Mouse (Mus musculus): ENCODE data around the gene Tifa. TPM values are rescaled to one million over a fixed set of nuclear protein-coding genes. Genes with fewer than 3 reads are reported as not detected.

Tifa gene
- total and polyA plus RNA-seq, 2 experiments from 2014 or later = 1.9 to 3.8 TPM

DNA sequence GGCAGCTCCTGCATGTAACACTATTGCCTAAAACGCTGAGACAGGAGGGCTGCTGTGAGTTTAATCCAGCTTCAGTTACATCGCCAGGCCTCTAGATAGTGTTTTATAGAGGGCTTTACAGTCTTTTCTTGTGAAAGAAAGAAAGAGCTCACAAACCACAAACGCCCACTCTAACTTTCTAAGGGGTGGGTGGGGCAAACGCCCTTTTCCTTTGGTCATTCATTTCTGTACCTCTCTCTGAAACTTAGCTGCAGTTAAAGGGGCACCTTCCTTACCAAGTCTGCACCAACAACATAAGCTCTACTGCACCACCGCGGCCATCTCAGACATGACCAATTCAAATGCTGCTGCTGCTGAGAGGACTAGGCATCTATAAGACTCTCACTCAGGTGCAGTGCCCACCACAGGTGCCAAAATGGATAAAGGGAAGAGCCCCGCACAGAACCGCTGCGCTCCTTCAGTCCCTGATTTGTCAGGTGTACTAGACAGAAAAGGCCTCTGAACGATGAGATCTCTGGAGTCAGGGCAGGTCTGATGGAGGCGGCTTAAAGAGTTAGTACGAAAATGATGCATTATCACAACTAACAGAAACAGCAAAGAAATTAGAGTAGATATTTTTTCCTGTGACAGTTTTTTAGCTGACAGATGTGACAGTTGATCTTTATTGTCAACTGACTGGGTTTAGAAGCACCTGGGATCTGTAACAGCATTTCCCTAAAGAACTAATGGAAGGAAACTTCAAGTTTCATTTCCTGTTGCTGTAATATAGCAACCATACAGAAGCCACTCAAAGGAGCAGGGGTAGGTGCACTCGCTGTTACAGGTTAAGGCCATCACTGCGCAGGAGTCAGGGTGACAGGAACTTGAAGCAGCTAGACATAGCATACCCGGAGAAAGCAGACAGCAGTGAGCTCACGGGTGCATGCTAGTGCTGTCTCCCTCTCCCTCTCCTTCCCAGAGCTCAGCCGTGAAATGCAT, 34.6 kb downstream of the Tifa start:
- Histone ChIP-seq H3K9ac (replicated peaks; ENCODE audit: low read length) (no peak overlapping the region), H3K27ac (no peak overlapping the region), H3K9me3 (ENCODE audit: low read length) (no peaks in the 10 kb centered on the region), H3K27me3 (ENCODE audit: insufficient read depth, low read length) (no peaks in the 10 kb centered on the region), H3K36me3 (ENCODE audit: insufficient read depth, low read length) (peaks cover 19% of the 10 kb centered on the region), H3K4me2 (ENCODE audit: low read depth, low read length) (no peak overlapping the region), H3K4me1 (ENCODE audit: insufficient read depth, low read length) (no peaks in the 10 kb centered on the region), H3K4me3 (ENCODE audit: low read length) (no peak overlapping the region)
- no peak for DNase-seq (ENCODE audit: low spot score)
- 82% methylated on average over 17 of the region's 17 CpGs for WGBS
- no peak for ATAC-seq
- no peak for TF ChIP-seq CTCF (IDR thresholded peaks at IDR 0.05; ENCODE audit: low read depth)

DNA sequence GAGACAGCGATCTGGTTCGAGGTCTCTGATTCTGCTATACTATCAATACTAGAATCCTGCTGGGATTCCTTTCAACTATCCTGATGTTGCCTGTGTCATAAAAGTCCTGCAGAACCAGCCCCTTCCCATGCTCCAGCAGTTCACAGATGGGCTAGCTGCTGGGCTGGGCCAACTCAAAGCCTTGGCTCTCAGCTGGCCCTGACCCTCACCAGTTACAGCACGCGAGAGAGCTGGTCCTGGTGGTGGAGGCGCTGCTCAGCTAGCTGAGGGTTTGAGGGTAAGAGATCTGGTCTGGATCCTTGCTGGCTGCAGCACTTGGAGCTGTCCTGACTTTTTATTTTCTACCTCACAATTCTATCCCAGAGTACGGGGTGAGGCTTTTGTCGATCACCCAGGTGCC, 36.9 kb downstream of the Tifa start:
- peak; percentile 33; the same call in 1 of the 2 replicates for ATAC-seq

DNA sequence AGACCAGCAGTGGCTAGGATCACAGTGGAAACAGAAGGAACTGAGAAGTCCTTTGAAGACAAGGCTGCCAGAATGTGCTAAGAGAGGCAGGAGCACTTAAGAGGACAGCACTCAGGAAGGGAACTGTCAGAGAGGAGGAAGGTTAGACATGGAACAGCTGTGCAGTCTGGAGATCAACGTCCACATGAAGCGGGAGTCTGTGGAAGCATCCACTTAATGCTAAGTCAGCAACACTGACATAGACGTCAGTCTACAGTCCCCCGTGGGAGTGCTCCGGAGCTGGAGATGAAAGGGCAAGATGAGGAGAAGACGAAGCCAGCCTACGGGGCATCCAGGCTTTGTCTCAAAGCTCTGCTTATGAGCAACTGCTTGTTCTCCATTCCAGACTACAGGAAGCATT, 37.5 kb downstream of the Tifa start:
- DNase-seq (ENCODE audit: low spot score) (no peak), ATAC-seq (peak; percentile 45; the same call in 1 of the 2 replicates)
- Histone ChIP-seq H3K4me1 (ENCODE audit: insufficient read depth, low read length) (no peaks in the 10 kb centered on the region), H3K9me3 (ENCODE audit: low read length) (no peaks in the 10 kb centered on the region), H3K27ac (no peak overlapping the region), H3K36me3 (ENCODE audit: insufficient read depth, low read length) (0 out of 2 replicates have a peak, but pooled peaks cover 2% of the 10 kb centered on the region), H3K4me2 (ENCODE audit: low read depth, low read length) (no peak overlapping the region), H3K4me3 (ENCODE audit: low read length) (no peak overlapping the region), H3K9ac (replicated peaks; ENCODE audit: low read length) (no peak overlapping the region), H3K27me3 (ENCODE audit: insufficient read depth, low read length) (no peaks in the 10 kb centered on the region)
- WGBS = 33% methylated on average over 7 of the region's 7 CpGs
- no peak for TF ChIP-seq CTCF (IDR thresholded peaks at IDR 0.05; ENCODE audit: low read depth)

More for the DNA sequence above, 36.9 kb downstream of the Tifa start:
- no peak for TF ChIP-seq CTCF (IDR thresholded peaks at IDR 0.05; ENCODE audit: low read depth)
- H3K27me3 ChIP-seq (ENCODE audit: insufficient read depth, low read length) = no peaks in the 10 kb centered on the region
- H3K4me2 ChIP-seq (ENCODE audit: low read depth, low read length) = no peak overlapping the region
- DNase-seq (ENCODE audit: low spot score) = no peak
- H3K36me3 ChIP-seq (ENCODE audit: insufficient read depth, low read length) = 0 out of 2 replicates have a peak, but pooled peaks cover 6% of the 10 kb centered on the region
- no peaks in the 10 kb centered on the region for H3K4me1 ChIP-seq (ENCODE audit: insufficient read depth, low read length)
- no peak overlapping the region for H3K4me3 ChIP-seq (ENCODE audit: low read length)
- H3K27ac ChIP-seq = no peak overlapping the region
- H3K9ac ChIP-seq (replicated peaks; ENCODE audit: low read length) = no peak overlapping the region
- WGBS = 82% methylated on average over 7 of the region's 7 CpGs
- H3K9me3 ChIP-seq (ENCODE audit: low read length) = no peaks in the 10 kb centered on the region

GRCm38 (mm10) chr3:127830183-127830582, 40.6 kb downstream of the Tifa start:
- Histone ChIP-seq H3K4me2 (ENCODE audit: low read depth, low read length) (no peak overlapping the region), H3K9me3 (ENCODE audit: low read length) (no peaks in the 10 kb centered on the region), H3K27ac (no peak overlapping the region), H3K9ac (replicated peaks; ENCODE audit: low read length) (no peak overlapping the region), H3K36me3 (ENCODE audit: insufficient read depth, low read length) (no peaks in the 10 kb centered on the region), H3K4me1 (ENCODE audit: insufficient read depth, low read length) (no peaks in the 10 kb centered on the region), H3K4me3 (ENCODE audit: low read length) (no peak overlapping the region), H3K27me3 (ENCODE audit: insufficient read depth, low read length) (no peaks in the 10 kb centered on the region)
- no peak for ATAC-seq
- DNase-seq (ENCODE audit: low spot score) = no peak
- 89% methylated on average over 10 of the region's 10 CpGs for WGBS
- TF ChIP-seq CTCF (IDR thresholded peaks at IDR 0.05; ENCODE audit: low read depth) = no peak

- Histone ChIP-seq H3K4me3 (ENCODE audit: low read length) (no peak overlapping the region), H3K9me3 (ENCODE audit: low read length) (no peaks in the 10 kb centered on the region), H3K36me3 (ENCODE audit: insufficient read depth, low read length) (no peaks in the 10 kb centered on the region), H3K4me2 (ENCODE audit: low read depth, low read length) (no peak overlapping the region), H3K27me3 (ENCODE audit: insufficient read depth, low read length) (no peaks in the 10 kb centered on the region), H3K9ac (replicated peaks; ENCODE audit: low read length) (no peak overlapping the region), H3K27ac (no peak overlapping the region), H3K4me1 (ENCODE audit: insufficient read depth, low read length) (no peaks in the 10 kb centered on the region; the same call in none of the 2 replicates)
- ATAC-seq = no peak
- DNase-seq (ENCODE audit: low spot score) = no peak
- TF ChIP-seq CTCF (IDR thresholded peaks at IDR 0.05; ENCODE audit: low read depth) = no peak
- 62% methylated on average over 6 of the region's 6 CpGs for WGBS
Observed at GRCm38 (mm10) chr3:127831079-127831478, 41.5 kb downstream of the Tifa start.

DNA sequence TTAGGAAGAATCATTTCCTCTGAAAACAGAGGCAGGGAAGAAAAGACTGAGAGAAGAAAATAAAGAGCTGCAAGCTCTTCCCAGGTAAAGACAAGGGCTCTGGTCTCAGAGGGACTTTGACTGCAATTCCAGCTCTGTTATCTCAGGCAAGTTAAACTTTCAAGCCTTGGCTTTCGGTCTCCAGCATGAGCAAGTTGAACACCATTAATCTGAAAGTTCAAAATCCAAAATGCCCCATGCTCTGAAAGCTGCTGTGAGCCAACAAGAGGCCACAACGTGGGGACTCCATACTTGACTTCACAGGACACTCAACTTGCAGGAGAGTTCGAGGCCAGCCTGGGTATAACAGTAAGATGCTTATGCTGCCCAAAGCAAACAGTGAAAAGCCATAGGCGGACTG, 44.4 kb downstream of the Tifa start:
- Histone ChIP-seq H3K36me3 (ENCODE audit: insufficient read depth, low read length) (no peaks in the 10 kb centered on the region), H3K4me2 (ENCODE audit: low read depth, low read length) (no peak overlapping the region), H3K9ac (replicated peaks; ENCODE audit: low read length) (no peak overlapping the region), H3K4me3 (ENCODE audit: low read length) (no peak overlapping the region), H3K9me3 (ENCODE audit: low read length) (no peaks in the 10 kb centered on the region), H3K4me1 (ENCODE audit: insufficient read depth, low read length) (no peaks in the 10 kb centered on the region; the same call in none of the 2 replicates), H3K27me3 (ENCODE audit: insufficient read depth, low read length) (no peaks in the 10 kb centered on the region), H3K27ac (no peak overlapping the region)
- WGBS = 93% methylated on average over 4 of the region's 4 CpGs
- DNase-seq (ENCODE audit: low spot score) (no peak), ATAC-seq (no peak)
- TF ChIP-seq CTCF (IDR thresholded peaks at IDR 0.05; ENCODE audit: low read depth) = no peak

- Histone ChIP-seq H3K36me3 (ENCODE audit: insufficient read depth, low read length) (no peaks in the 10 kb centered on the region), H3K4me2 (ENCODE audit: low read depth, low read length) (peak overlapping the region; percentile 70), H3K27ac (no peak overlapping the region), H3K27me3 (ENCODE audit: insufficient read depth, low read length) (no peaks in the 10 kb centered on the region), H3K9ac (replicated peaks; ENCODE audit: low read length) (no peak overlapping the region), H3K9me3 (ENCODE audit: low read length) (no peaks in the 10 kb centered on the region), H3K4me1 (ENCODE audit: insufficient read depth, low read length) (no peaks in the 10 kb centered on the region; the same call in none of the 2 replicates), H3K4me3 (ENCODE audit: low read length) (no peak overlapping the region)
- ATAC-seq (no peak), DNase-seq (ENCODE audit: low spot score) (no peak)
- 76% methylated on average over 6 of the region's 6 CpGs for WGBS
- TF ChIP-seq CTCF (IDR thresholded peaks at IDR 0.05; ENCODE audit: low read depth) = no peak
Observed at GRCm38 (mm10) chr3:127835594-127835993, 46.0 kb downstream of the Tifa start.

Data from hindbrain, postnatal 0 days (tissue).